Mouse (Mus musculus): ENCODE measurements at regions not wholly inside any gene's neighbourhood (a gene's known extent, or its start where the extent isn't known, plus 50 kb on each side); places are given as distances from the start of the nearest gene placed in this dataset.

GRCm38 (mm10) chr11:84604781-84605180, 79.4 kb upstream of the Lhx1 start:
- H3K9ac ChIP-seq: no peak overlapping the region
- 9% methylated on average over 6 of the region's 6 CpGs for WGBS
- H3K9me3 ChIP-seq (replicated peaks): no peaks in the 10 kb centered on the region
- ATAC-seq (ENCODE audit: insufficient number of reproducible peaks, low FRiP score, low TSS enrichment, low read depth): no peak
- no peaks in the 10 kb centered on the region for H3K36me3 ChIP-seq
- H3K4me2 ChIP-seq (replicated peaks): no peak overlapping the region
- H3K27ac ChIP-seq (replicated peaks): no peak overlapping the region
- peaks cover 3% of the 10 kb centered on the region; the same call in 1 of the 2 replicates for H3K4me1 ChIP-seq
- H3K27me3 ChIP-seq: peaks cover 12% of the 10 kb centered on the region
- no peak overlapping the region for H3K4me3 ChIP-seq (replicated peaks)

- 25% methylated on average over 15 of the region's 15 CpGs for WGBS
- 0 out of 2 replicates have a peak overlapping the region, but pooled peaks have one; percentile 8 for H3K4me2 ChIP-seq (replicated peaks)
- no peaks in the 10 kb centered on the region for H3K9me3 ChIP-seq (replicated peaks)
- no peak overlapping the region for H3K9ac ChIP-seq
- no peaks in the 10 kb centered on the region for H3K36me3 ChIP-seq
- H3K27me3 ChIP-seq: peaks cover 29% of the 10 kb centered on the region
- no peak overlapping the region for H3K4me3 ChIP-seq (replicated peaks)
- no peak overlapping the region for H3K27ac ChIP-seq (replicated peaks)
- ATAC-seq (ENCODE audit: insufficient number of reproducible peaks, low FRiP score, low TSS enrichment, low read depth): no peak
- H3K4me1 ChIP-seq: 0 out of 2 replicates have a peak, but pooled peaks cover 7% of the 10 kb centered on the region
These were observed 74.0 kb upstream of the Lhx1 start for GRCm38 (mm10) chr11:84599267-84599841.

- H3K36me3 ChIP-seq: no peaks in the 10 kb centered on the region
- H3K9me3 ChIP-seq (replicated peaks): no peaks in the 10 kb centered on the region
- WGBS: 73% methylated on average over 9 of the region's 9 CpGs
- H3K9ac ChIP-seq: no peak overlapping the region
- 0 out of 2 replicates have a peak, but pooled peaks cover 7% of the 10 kb centered on the region for H3K4me1 ChIP-seq
- ATAC-seq (ENCODE audit: insufficient number of reproducible peaks, low FRiP score, low TSS enrichment, low read depth): no peak
- peaks cover 29% of the 10 kb centered on the region for H3K27me3 ChIP-seq
- no peak overlapping the region for H3K4me3 ChIP-seq (replicated peaks)
- no peak overlapping the region for H3K27ac ChIP-seq (replicated peaks)
- H3K4me2 ChIP-seq (replicated peaks): no peak overlapping the region
These were observed 72.4 kb upstream of the Lhx1 start for GRCm38 (mm10) chr11:84597572-84598295.

GRCm38 (mm10) chr11:84592715-84593339, 67.5 kb upstream of the Lhx1 start:
- no peak overlapping the region for H3K27ac ChIP-seq (replicated peaks)
- no peak overlapping the region for H3K9ac ChIP-seq
- peaks cover 13% of the 10 kb centered on the region for H3K27me3 ChIP-seq
- 34% methylated on average over 6 of the region's 6 CpGs for WGBS
- no peaks in the 10 kb centered on the region for H3K4me1 ChIP-seq
- H3K9me3 ChIP-seq (replicated peaks): no peaks in the 10 kb centered on the region
- no peaks in the 10 kb centered on the region for H3K36me3 ChIP-seq
- no peak for ATAC-seq (ENCODE audit: insufficient number of reproducible peaks, low FRiP score, low TSS enrichment, low read depth)
- H3K4me3 ChIP-seq (replicated peaks): no peak overlapping the region
- H3K4me2 ChIP-seq (replicated peaks): no peak overlapping the region

GRCm38 (mm10) chr11:84587107-84587506, 61.8 kb upstream of the Lhx1 start:
- Histone ChIP-seq H3K4me1 (no peaks in the 10 kb centered on the region), H3K4me3 (replicated peaks) (no peak overlapping the region), H3K27me3 (peaks cover 16% of the 10 kb centered on the region; the same call in 1 of the 2 replicates), H3K9me3 (replicated peaks) (no peaks in the 10 kb centered on the region), H3K27ac (replicated peaks) (no peak overlapping the region), H3K9ac (no peak overlapping the region), H3K36me3 (no peaks in the 10 kb centered on the region), H3K4me2 (replicated peaks) (no peak overlapping the region)
- 37% methylated on average over 14 of the region's 14 CpGs for WGBS
- ATAC-seq (ENCODE audit: insufficient number of reproducible peaks, low FRiP score, low TSS enrichment, low read depth): no peak

GRCm38 (mm10) chr11:84585626-84586025, 60.3 kb upstream of the Lhx1 start:
- 42% methylated on average over 3 of the region's 3 CpGs for WGBS
- no peak for ATAC-seq (ENCODE audit: insufficient number of reproducible peaks, low FRiP score, low TSS enrichment, low read depth)
- Histone ChIP-seq H3K4me2 (replicated peaks) (no peak overlapping the region), H3K4me1 (no peaks in the 10 kb centered on the region), H3K4me3 (replicated peaks) (no peak overlapping the region), H3K9me3 (replicated peaks) (no peaks in the 10 kb centered on the region), H3K36me3 (no peaks in the 10 kb centered on the region), H3K27me3 (peaks cover 14% of the 10 kb centered on the region; the same call in 1 of the 2 replicates), H3K9ac (no peak overlapping the region), H3K27ac (replicated peaks) (no peak overlapping the region)

- 55% methylated on average over 17 of the region's 17 CpGs for WGBS
- Histone ChIP-seq H3K4me2 (replicated peaks) (no peak overlapping the region), H3K4me1 (peaks cover 10% of the 10 kb centered on the region; the same call in 1 of the 2 replicates), H3K9me3 (replicated peaks) (no peaks in the 10 kb centered on the region), H3K27me3 (peaks cover 30% of the 10 kb centered on the region), H3K9ac (no peak overlapping the region), H3K27ac (replicated peaks) (no peak overlapping the region), H3K36me3 (no peaks in the 10 kb centered on the region), H3K4me3 (replicated peaks) (no peak overlapping the region)
- ATAC-seq (ENCODE audit: insufficient number of reproducible peaks, low FRiP score, low TSS enrichment, low read depth): no peak
These were observed 53.6 kb upstream of the Lhx1 start for GRCm38 (mm10) chr11:84578805-84579541.
